ENCODE assay signal across 8 mouse cellular contexts in the genomic region with DNA sequence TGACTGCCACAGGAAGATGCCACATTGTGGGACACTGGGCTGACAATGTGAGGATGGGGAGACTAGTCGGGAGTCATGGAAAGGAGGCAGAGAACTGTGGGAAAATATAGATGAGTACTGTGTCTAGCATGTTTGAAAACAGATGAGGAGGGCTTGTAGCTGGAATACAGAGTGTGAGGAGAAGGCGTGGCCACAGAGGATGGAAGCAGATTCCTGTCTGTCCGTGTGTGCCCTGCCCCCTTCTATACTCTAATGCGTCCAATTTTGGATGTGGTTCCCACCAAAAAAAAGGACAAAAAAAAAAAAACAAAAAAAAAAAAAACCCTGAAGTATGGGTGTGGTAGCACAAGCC. TPM values are rescaled to one million over a fixed set of nuclear protein-coding genes. Genes with fewer than 3 reads are reported as not detected.
DNase-seq lines count a peak whose midpoint lies in the region; ATAC-seq and TF ChIP-seq lines count a peak whose summit lies in the region.

No protein-coding gene starts in this region.

- peak overlapping the region; percentile 79 for H3K4me2 ChIP-seq in embryonic facial prominence, embryonic 15.5 days (replicated peaks)
- peak overlapping the region; percentile 62 for H3K4me2 ChIP-seq in intestine, postnatal 0 days (replicated peaks; ENCODE audit: low read depth)
- H3K4me2 ChIP-seq in neural tube, embryonic 14.5 days (ENCODE audit: low read depth, low read length): peak overlapping the region; percentile 63

- no peak for ATAC-seq in embryonic facial prominence, embryonic 15.5 days (ENCODE audit: insufficient number of reproducible peaks, low FRiP score, low TSS enrichment, low read depth)
- no peak for ATAC-seq in intestine, postnatal 0 days
- no peak for ATAC-seq in neural tube, embryonic 14.5 days (ENCODE audit: low read depth)

- 25% methylated on average over 4 of the region's 4 CpGs for WGBS in embryonic facial prominence, embryonic 15.5 days
- whole genome bisulfite sequencing in intestine, postnatal 0 days: 39% methylated on average over 4 of the region's 4 CpGs
- 58% methylated on average over 4 of the region's 4 CpGs for WGBS in neural tube, embryonic 14.5 days

- no peak for DNase-seq in left cerebral cortex, adult 2 months (ENCODE audit: extremely low spot score in 1 of 2, low spot score in 2 of 2)
- no peak for DNase-seq in left cerebral cortex, adult 11 months (ENCODE audit: low spot score)
- no peak for DNase-seq in Muller cell, postnatal 12 days (ENCODE audit: inconsistent ontology term)
- no peak for DNase-seq in cerebellum, postnatal 36 days
- DNase-seq in lung, adult 18-20 months: no peak

- peak overlapping the region; percentile 44 for H3K4me3 ChIP-seq in left cerebral cortex, adult 2 months
- H3K4me3 ChIP-seq in embryonic facial prominence, embryonic 15.5 days (replicated peaks): peak overlapping the region; percentile 38
- peak overlapping the region; percentile 18; the same call in 1 of the 2 replicates for H3K4me3 ChIP-seq in intestine, postnatal 0 days (ENCODE audit: low read depth, low read length)
- peak overlapping the region; percentile 27 for H3K4me3 ChIP-seq in neural tube, embryonic 14.5 days (ENCODE audit: low read depth, low read length)

- no peaks in the 10 kb centered on the region for H3K36me3 ChIP-seq in embryonic facial prominence, embryonic 15.5 days
- H3K36me3 ChIP-seq in intestine, postnatal 0 days (ENCODE audit: control insufficient read depth, insufficient read depth): no peaks in the 10 kb centered on the region; the same call in 1 of the 2 replicates
- no peaks in the 10 kb centered on the region for H3K36me3 ChIP-seq in neural tube, embryonic 14.5 days (ENCODE audit: control insufficient read depth, insufficient read depth, low read length)

- peaks cover 49% of the 10 kb centered on the region for H3K4me1 ChIP-seq in embryonic facial prominence, embryonic 15.5 days
- H3K4me1 ChIP-seq in intestine, postnatal 0 days (replicated peaks; ENCODE audit: control insufficient read depth, insufficient read depth, low read length): no peaks in the 10 kb centered on the region; the same call in 1 of the 2 replicates
- peaks cover 9% of the 10 kb centered on the region for H3K4me1 ChIP-seq in neural tube, embryonic 14.5 days (ENCODE audit: control insufficient read depth, insufficient read depth, low read length)

- no peak overlapping the region for H3K9ac ChIP-seq in embryonic facial prominence, embryonic 15.5 days
- H3K9ac ChIP-seq in intestine, postnatal 0 days (ENCODE audit: low read depth, low read length): no peak overlapping the region
- peak overlapping the region; percentile 30 for H3K9ac ChIP-seq in neural tube, embryonic 14.5 days (replicated peaks; ENCODE audit: low read depth, low read length)

- H3K9me3 ChIP-seq in embryonic facial prominence, embryonic 15.5 days (replicated peaks): no peaks in the 10 kb centered on the region
- no peaks in the 10 kb centered on the region for H3K9me3 ChIP-seq in intestine, postnatal 0 days (ENCODE audit: control insufficient read depth)
- H3K9me3 ChIP-seq in neural tube, embryonic 14.5 days (ENCODE audit: control insufficient read depth, low read length): no peaks in the 10 kb centered on the region

- no peak for TF ChIP-seq CTCF in left cerebral cortex, adult 2 months (IDR thresholded peaks at IDR 0.05)
- no peak for TF ChIP-seq CTCF in intestine, postnatal 0 days (IDR thresholded peaks at IDR 0.05; ENCODE audit: low read depth)

- H3K27ac ChIP-seq in left cerebral cortex, adult 2 months: peak overlapping the region; percentile 57; the same call in 1 of the 2 replicates
- peak overlapping the region; percentile 19 for H3K27ac ChIP-seq in embryonic facial prominence, embryonic 15.5 days (replicated peaks)
- no peak overlapping the region for H3K27ac ChIP-seq in intestine, postnatal 0 days (ENCODE audit: low read depth, low read length)
- 0 out of 2 replicates have a peak overlapping the region, but pooled peaks have one; percentile 35 for H3K27ac ChIP-seq in neural tube, embryonic 14.5 days (ENCODE audit: low read depth, low read length)

- no peaks in the 10 kb centered on the region for H3K27me3 ChIP-seq in embryonic facial prominence, embryonic 15.5 days
- H3K27me3 ChIP-seq in intestine, postnatal 0 days (replicated peaks; ENCODE audit: control insufficient read depth, insufficient read depth, low read length): peaks cover 5% of the 10 kb centered on the region; the same call in 1 of the 2 replicates
- no peaks in the 10 kb centered on the region for H3K27me3 ChIP-seq in neural tube, embryonic 14.5 days (ENCODE audit: control insufficient read depth, insufficient read depth, low read length)

- intact Hi-C loops in left cerebral cortex, adult 2 months (cut with DNase I): no loop called here

RNA-seq across cellular contexts. Expression of a gene that starts 13.4 kb away (rescaled TPM):
- total RNA-seq in left cerebral cortex, adult 2 months (2021): 10 to 100 TPM; 64.4 to 78.6 TPM
- 9.6 and 10.4 TPM in 2 replicates for polyA plus RNA-seq in embryonic facial prominence, embryonic 15.5 days (2015; fragmentation: Nextera tagmentation; extraction: Ambion mirVana)
- 3.5 and 4.6 TPM in 2 replicates for polyA plus RNA-seq in intestine, postnatal 0 days (2015; fragmentation: Nextera tagmentation; extraction: Ambion mirVana)
- polyA plus RNA-seq in neural tube, embryonic 14.5 days (2014; fragmentation: Nextera tagmentation; extraction: Ambion mirVana): 9.2 and 9.6 TPM in 2 replicates
